Mouse (Mus musculus) retina, postnatal 7 days (tissue): Measurements from ENCODE around the gene Myrf.

ENCODE experiments used
- DNase-seq: peaks from one replicate; pipeline ENCODE4 v3.0.0-alpha.2; 2012; ENCODE audit warnings: low read depth, low spot score

Myrf gene

DNA sequence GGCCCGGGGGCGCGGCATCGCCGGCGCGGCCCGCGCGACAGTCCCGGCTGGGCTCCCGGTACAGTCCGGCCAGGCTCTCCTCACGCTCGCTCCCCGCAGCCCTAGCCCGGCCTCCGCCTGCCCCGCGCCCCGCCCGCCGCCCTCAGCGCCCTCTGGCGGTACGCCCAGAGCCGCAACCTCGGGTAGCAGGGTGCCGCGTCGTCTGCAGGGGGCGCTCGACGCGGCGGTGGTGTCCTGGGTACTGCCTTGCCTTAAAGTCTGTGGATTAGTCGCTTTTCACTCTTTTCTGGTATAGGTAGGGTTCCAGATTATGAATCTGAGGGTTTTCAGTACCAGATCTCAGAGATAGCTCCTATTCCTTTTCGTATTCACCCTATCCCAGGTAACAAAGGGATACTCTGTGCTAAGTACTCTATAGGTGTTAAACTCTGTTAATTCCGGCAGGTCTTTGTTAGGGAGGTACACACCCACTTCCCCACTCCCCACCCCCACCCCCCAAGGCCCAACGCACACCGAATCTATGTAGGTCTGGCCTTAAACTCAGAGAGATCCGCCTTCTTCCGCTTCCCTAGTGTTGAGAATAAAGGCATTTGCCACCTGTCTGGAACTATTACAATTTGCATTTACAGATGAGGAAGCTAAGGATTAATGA, at the start of gene Myrf:
Gene Myrf (minus strand): TSS at position 95 of the 652 bp plus-strand sequence.
- DNase-seq: peak; percentile 66

DNA sequence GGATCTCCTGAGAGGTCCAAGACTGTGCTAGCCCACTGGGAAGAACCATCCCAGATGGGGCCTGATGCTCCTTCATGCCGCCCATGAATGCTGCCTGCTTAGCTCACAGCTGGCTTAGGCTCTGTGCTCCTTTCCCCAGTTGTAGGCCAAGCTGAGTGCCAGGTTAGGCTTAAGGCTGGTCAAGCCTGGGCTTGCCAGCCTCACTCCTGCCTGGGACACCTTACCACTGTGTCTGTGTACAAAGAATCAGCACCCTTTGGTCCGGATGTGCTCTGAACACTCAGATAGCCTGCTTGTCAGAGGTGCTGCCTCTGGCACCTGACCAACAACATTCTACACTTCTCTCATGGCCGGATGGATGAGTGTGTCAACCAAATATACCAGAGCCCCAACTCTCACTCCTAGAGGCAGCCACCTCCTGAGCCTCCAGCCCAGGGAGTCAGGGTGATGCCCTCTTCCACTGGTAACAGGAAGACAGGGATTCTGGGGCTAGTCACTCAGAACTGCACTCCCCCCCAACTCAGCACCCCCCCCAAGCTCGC, 49.1 kb upstream of the Myrf start:
- no peak for DNase-seq

DNA sequence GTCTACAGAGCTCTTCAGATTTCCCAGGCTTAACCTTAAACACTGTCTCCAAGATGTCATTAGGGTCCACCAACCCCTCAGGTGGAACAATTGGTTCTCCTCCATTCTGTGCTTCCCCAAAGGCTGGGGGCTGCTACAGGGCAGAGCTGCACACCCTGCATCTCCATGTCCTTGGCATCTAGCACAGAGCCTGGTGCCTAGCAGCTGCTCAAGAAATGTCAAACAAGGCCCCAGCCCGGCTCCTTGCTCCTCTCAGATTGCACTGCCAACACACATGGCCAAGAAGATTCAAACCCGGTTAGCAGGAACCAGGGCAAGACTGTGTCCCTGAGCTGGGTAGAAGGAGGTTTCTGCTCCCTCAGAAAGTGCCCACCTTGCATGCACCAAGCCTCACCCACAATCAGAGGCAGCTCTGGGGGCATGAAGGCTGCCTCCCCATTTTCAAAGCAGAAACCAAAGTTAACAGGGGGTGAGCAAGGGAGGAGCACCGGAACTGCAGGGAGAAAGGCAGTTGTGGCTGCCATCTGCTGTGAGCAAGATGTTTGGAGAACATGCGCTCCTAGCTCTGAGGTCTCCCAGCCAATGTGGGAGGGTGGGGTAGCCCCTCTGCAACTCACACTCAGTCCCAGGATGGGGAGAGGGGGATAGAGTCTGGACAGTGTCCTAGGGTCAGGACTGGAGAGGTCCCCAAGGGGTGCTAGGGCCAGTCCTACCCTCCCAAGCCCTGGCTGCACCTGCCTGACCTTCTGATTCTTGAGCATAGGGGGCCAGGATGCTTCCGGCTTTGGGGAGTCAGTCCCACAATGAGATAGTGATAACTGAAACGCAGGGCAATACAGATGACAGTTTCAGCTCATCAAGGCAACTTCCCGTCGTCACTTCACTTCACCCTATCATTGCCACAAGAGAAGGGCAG, 47.8 kb upstream of the Myrf start:
- no peak for DNase-seq

DNA sequence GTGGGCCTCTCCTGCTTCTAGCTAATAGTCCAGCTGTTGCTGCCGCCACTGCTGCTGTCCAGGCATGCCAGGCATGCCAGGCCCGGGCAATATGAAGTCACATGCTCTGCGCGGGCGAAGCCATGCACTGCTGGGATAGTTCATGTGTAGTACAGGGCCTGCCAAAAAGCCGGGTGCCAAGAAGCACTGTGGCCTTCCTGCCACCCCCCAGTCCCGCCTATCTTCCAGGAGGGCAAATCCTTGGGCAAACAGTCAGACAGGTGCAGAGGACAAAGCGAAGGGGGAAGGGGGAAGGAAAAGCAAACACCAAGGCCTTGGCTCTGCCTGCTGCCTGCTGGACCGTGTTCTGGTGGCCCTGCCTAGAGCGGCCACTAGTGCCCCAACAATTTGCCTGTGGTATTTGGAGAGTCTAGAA, 45.9 kb upstream of the Myrf start:
- no peak for DNase-seq

DNA sequence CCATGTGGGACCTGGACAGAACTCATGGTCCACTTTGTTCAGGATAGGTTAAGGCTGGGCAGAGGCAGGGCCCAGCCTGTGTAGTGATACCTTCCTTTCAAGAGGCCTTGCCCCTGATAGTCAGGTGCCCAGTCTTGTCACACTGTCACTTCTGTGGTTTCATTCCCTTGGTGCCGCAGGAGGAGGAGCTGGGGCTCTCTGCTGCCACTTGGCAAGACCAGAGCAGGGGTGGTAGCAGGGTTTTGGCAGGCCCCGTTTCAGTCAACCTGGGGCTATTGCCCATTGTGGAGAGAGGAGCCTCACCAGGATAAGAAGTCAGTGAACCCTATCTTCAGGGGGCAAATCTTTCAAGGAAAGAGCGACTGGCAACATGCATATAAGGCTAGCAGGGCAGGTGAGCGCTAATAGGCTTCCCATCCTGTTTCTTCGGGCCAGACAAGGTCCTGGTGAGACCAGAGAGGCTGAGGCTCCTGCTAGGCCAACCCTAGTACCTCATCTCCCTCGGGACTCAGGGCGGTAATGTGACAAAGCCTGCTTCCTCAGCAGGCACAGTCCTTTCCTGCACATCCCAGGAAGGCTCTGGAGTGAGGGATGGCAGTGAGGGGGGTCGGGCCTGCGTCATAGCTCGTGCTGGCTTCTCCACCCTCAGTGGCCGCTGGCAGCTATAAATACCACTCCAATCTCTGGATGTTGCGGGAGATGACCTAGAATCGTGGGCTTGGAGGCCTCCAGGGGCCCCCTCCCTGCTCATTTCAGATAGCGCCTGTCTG, 40.4 kb upstream of the Myrf start:
- no peak for DNase-seq

DNA sequence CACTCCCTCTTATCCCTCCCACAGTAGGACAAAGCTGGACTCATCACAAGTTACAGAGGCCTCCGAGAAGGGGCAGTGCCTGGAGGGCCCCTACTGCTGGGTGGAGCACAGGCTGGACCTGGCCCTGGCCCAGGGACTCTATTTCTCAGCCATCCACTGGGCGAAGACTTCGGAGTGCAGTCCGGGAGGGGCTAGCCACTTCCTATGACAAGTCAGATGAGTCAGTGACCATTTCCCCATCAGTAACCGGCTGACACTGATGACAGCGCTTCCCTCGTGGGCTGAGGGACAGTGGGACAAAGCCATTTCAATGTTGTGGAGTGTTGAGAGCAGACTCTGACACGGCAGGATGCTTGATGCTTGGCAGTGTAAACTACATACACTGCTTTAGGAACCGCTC, 39.1 kb upstream of the Myrf start:
- DNase-seq: no peak

DNA sequence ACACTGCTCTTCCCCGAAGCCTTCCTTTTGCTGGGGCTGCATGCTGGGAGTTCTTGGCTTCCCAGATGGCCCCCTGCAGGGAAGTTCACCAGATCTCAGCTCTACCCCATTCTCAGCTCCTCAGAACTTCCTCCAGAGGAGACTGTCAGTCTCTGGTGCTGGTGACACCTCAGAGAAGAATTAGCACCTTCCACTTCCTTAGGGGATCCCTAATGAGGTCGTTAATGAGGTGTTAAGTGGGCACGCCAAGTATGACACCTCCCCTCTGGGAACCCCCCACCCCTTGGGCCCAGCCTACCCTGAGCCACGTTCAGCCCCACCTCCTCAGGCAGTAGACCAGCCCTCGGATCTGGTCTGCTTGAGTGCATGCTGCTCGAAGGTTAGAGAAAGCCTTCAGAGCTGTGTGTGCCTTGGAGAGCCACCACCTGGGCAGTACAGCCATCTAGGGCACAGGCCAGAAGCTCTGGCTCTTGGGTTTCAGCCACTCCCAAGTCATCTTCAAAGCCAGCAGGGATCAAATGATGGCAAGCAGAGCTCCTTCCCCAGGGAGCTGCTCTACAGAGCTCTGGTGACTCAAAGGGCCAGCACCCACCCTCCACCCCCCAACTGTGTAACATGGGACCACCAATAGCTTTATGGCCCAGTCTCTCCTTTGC, 38.2 kb upstream of the Myrf start:
- DNase-seq: no peak

DNA sequence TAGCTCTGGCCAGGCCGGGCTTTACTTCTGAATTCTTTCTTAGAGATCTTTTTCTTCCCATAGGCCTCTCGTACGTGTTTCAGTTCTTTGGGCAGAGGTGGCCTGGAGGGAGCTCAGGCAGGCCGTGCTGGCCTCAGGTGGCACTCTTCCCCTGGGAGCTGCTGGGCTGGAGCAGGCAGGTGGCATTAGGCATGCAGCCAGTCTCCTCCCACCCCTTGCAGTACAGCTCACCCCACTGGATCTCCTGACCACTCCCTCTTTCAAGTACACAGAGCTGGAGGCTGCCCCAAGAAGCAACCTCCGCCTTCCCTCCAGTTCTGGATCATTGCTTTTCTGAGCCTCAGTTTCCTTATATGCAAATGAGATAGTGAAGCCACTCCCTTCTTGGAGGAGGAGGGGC, 37.2 kb upstream of the Myrf start:
- DNase-seq: no peak

DNA sequence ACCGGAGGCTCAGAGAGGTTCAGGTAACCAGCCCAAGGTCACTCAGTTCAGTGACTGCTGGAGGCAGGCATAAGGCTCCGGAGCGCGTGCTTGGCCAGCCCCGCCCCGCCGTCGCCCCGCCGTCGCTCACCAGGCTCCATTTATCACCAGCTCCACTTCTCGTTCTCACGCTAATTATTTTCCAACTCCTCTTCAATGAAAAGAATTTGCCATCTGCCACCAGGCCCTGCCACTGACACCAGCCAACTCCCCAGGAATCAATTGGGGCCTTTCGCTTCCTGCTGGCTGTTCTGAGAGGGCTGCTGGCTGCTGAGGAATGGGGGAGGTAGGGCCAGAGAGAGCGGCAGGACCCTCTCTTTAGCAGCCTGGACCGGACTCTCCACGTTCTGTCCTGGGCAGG, 36.8 kb upstream of the Myrf start:
- no peak for DNase-seq

DNA sequence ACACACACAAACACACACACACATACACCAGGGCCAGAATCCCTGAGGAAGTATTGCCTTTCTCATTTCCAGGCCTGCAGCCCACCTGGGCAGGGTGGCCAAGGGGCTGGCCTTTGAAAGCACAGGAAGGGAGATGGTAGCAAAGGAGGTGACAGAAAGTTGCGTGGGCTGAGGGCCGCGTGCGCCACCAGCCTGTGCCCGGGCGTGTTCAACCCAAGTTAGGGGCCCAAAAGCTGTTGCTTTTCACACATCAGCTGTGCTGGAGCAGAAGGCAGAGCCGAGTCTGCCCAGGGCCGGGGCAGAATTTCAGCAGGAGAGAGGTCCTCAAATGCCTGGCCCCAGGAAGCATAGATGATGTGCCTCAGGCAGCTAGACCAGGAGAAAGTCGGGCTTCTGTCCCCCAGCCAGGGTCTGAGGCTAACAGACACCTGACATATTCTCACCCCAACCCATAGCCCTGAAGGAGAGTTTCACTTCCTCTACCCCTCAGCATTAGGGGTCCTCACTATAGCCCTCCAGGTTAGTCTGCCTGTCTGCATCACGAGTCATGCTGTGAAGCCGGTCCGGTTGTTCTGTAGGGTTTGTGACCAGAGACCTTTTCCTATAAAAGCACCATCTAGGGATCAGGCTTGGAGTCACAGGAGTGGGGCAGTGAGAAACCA, 36.1 kb upstream of the Myrf start:
- DNase-seq: no peak

DNA sequence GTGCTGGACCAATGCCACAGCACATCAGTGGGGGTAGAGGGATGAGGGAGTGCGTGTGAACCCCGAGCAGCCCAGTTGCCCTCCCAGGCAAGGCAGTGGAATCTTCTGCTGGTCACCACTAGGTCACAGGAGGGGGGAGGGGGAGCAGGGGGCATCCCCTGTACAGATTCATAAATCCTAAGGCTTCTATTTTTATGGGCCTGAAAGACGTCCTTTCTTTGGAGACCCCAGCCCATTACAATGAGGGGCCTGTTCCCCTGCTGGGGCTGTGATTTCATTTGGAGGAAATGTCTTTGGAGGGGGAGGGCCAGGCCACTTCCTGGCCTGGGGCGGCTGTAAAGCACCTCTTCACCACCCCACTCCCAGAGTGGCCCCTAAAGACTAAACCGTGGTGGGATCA, 33.5 kb upstream of the Myrf start:
- no peak for DNase-seq

DNA sequence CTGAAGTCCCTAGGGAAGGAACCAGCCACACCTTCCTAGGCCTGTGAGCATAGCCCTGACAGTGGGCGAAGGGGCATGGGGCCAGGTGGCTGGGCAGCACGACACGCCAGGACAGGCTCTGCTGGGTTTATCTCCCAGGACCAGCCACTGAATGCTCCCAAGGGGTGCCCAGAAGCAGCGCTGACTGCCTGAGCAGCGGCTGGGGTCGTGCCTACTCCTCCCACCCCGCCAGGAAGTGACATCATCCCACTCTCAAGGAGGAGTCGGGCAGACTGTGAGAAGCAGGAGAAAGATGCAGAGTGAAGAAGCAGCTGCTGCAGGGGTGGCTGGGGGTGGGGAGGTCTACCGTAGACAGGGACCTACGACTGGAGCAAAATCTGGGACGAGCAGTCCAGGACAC, 32.2 kb upstream of the Myrf start:
- no peak for DNase-seq

DNA sequence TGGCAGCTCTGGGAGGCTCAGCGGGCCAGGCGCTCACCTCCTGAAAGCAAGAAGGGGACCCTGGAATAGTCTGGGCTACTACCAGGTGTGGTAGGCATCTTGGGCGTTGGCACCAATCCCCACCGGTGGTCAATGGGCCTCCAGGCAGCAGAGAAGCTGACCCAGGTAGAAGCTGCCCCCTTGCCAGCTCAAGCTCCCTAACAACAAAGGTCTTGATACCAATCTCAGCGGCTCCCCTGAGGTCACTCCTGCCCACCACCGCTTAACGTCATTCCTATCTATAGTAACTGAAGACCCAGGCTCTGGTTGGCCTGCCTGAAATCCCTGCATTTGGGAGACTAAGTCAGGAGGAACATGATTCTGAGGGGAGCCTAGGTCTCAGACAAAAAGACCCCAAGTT, 31.0 kb upstream of the Myrf start:
- no peak for DNase-seq

DNA sequence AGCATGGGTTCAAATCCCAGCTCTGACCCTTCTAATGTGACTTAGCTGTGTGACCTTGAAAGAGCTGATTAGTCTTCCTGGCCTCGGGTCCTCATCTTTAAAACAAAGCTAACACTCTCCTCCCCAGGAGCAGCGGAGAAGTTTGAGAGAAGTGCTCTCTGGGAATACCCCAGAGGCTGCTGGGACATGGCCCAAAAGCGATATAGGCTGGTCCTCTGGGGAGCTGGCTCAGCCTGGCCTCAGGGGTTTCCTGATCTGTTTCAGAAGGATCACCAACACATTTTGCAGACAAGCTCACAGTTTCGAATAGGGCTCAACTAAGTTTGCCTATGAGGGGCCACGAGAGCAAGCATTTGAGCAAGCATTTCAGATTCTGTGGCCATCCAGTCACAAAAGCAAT, 29.8 kb upstream of the Myrf start:
- DNase-seq: no peak

DNA sequence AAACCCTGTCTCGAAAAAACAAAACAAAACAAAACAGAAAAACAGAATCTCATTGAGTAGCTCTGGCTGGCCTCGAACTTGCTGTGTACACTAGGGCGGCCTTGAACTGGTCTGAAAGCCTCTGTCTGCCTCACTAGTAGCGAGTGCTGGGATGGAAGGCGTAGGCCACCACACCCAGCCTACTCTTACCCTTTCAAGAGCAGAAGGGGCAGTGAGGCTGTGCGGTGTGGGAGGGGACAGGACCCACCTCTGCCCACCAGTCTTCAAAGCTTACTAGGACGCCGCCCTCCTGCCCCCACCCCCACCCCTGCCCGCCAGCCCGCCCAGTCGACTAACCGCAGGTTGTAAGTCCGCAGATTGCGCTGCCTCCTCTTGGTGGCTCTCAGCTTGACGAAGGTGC, 28.3 kb upstream of the Myrf start:
- no peak for DNase-seq

DNA sequence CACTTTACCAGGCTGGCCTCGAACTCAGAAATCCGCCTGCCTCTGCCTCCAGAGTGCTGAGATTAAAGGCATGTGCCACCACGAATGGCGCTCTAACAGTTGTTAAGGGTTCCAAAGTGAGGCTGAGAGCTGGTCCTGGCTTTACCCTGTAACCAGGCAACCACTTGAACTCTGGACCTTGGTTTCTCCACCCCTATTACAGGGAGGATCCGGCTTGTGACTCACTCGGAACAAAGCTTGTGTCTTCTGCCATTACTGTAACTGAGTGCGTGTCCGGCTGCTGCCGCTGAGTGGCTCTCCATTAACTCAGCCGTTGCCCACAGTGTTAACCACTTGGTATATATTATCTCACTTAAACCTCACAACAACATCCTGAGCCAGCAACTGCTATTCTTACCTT, 27.4 kb upstream of the Myrf start:
- DNase-seq: no peak

DNA sequence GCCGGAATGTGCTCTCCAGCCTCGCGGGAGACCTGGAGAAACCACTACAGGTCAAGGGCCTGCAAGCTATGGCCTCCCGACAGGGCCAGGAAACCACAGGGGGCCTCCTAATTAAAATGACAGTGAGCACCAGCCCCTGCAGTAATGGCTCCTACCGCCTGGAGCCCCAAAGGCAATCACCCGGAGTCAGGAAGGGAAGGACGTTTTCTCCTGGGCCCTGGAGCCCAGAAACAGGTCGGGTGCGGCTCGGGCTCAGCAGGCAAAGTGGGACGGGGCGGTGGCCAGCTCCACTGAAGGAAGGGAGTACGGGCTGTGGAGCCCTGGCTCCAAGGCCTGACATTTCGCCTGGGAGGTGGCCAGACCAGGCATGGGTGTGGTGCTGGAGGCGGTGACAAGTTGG, 26.5 kb upstream of the Myrf start:
- no peak for DNase-seq

DNA sequence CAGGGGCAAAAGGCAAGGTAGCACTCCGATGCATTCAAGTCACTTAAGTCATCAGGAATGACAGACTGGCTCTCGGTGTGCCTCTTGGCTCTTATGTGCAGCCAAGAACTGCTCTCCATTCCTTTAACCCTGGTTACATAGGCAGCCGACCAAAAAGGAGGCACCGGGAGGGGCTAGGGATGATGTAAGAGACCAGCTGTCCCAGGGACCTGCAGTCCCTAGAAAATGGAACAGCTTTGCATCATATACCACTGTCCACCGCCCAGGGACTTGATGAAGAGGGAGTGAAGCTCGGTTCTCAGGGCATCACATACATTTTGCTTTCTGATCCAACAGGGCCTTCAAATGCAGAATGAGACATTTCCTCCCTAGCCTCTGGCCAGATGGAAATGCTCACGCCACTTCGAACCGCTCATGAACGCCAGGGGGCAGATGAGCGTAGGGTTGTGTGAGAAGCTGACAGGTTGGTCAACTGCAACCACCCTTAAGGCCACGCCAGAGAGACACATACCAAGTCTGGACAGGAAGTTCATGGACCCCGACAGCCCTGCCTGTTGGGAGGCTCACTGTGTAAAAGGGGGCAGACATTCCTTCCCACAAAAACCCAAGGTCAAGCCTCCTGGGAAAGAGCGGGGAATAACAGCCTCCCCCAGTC, 25.8 kb upstream of the Myrf start:
- DNase-seq: peak; percentile 58

DNA sequence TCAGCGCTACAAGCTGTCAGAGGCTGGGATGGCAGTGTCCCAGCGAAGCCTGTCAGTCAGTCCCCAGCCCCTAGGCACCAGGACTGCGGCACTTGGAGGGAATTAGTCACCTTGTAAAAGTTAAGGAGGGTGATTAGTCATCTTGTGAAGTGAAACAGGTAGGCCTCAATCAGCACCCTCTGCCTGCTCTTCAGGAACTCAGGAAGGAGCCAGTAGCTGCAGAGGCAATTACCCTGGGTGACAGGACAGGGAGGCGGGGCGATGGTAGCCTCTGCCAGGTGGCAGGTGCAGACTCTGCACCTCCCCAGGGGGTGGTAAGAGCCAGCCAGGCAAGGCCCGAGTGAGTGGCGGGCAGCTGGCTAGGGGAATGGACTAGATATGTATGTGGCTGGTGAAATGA, 20.8 kb upstream of the Myrf start:
- DNase-seq: no peak

DNA sequence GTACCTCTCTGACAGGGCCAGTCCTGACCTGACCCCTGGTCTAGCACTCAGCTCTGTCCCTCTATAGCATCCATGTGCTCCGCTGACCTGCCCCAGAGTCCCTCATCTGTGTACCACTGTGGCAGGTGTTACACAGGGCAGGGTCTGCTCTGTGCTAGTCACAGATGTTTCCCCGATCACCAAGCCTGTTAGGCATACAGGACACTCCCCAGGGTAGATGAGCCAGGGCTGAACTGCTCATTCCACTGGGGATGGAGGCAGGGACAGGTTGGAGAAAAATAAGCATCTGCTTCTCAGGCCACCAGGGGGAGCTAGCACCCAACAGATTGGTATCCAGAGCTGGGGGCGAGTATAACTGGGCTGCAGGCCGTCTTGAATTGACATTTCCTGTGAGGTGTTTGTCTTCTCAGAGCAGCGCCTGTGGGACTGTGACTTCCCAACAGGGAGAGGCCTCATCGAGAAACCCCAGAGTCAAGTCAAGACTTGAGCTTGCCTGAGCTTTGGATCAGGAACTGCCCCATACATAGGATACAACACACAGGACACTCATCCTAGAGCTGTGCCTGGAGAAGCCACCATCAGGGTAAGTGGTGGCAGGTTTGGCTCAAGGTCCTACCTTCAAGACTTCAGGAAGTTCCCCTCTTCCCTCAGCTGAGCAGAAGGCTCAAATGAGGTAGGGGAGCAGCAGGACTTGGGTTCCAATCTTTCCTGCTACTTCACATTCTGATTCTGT, 17.9 kb upstream of the Myrf start:
- peak; percentile 66 for DNase-seq
